Mouse (Mus musculus) spleen, adult 10 weeks (tissue): ENCODE data around the gene Btbd8. TPM values are rescaled to one million over a fixed set of nuclear protein-coding genes. Genes with fewer than 3 reads are reported as not detected.

Experiments
- polyA plus RNA-seq: library from polyadenylated mRNA; stranded (reverse); fragments of 350-450 nt; fragmentation: Illumina TruSeq; extraction: RNeasy Lipid Tissue Mini Kit (QIAGEN cat#74804); gene quantifications from one replicate; pipeline ENCODE4 v1.2.3, GENCODE M21; 2015; ENCODE audit warnings: low replicate concordance; ENCODE audit not compliant: insufficient read depth

The Btbd8 gene
- polyA plus RNA-seq: 9.1 TPM

GRCm38 (mm10) chr5:107437464-107438281 is at the start of gene Btbd8:
TSS of gene Btbd8 (plus strand) at chr5:107437997.

GRCm38 (mm10) chr5:107402436-107402835 is 35.4 kb upstream of the Btbd8 start, which contains the start of gene Ephx4:
TSS of gene Ephx4 (plus strand) at chr5:107402736.

GRCm38 (mm10) chr5:107431249-107431648 is 6.5 kb upstream of the Btbd8 start, which contains the start of gene Lpcat2b:
TSS of gene Lpcat2b (plus strand) at chr5:107431549.

GRCm38 (mm10) chr5:107507321-107507720 is 69.5 kb downstream of the Btbd8 start, which contains the start of gene Gm42669:
TSS of gene Gm42669 (plus strand) at chr5:107507621.

GRCm38 (mm10) chr5:107534581-107534980 is 96.8 kb downstream of the Btbd8 start, which contains the start of gene 1700028K03Rik:
TSS of gene 1700028K03Rik (plus strand) at chr5:107534709.

Other genes starting within 250 kb of the Btbd8 start
- 26.6 TPM for gene Tgfbr3, start 148.4 kb upstream of the Btbd8 start, polyA plus RNA-seq
- 1.6 TPM for gene Brdt, start 106.8 kb upstream of the Btbd8 start, polyA plus RNA-seq
- 1.1 TPM for gene Ephx4, start 35.3 kb upstream of the Btbd8 start, polyA plus RNA-seq
- gene Lpcat2b, start 6.4 kb upstream of the Btbd8 start, polyA plus RNA-seq: not detected
- gene Gm42669, start 69.6 kb downstream of the Btbd8 start, polyA plus RNA-seq: 0.23 TPM
- 0.12 TPM for gene 1700028K03Rik, start 96.7 kb downstream of the Btbd8 start, polyA plus RNA-seq
- gene Rpap2, start 159.4 kb downstream of the Btbd8 start, polyA plus RNA-seq: 22.7 TPM
- 26.7 TPM for gene Glmn, start 159.9 kb downstream of the Btbd8 start, polyA plus RNA-seq